Mouse (Mus musculus): Measurements from ENCODE around the gene Ppip5k1. TPM values are rescaled to one million over a fixed set of nuclear protein-coding genes. Genes with fewer than 3 reads are reported as not detected.

Ppip5k1 gene
- total RNA-seq, 4 experiments from 2014 or later, result 100 to 132 (median 118) TPM

Other genes with a start within 250 kb of the Ppip5k1 start
- gene Tgm7, start 245.6 kb downstream of the Ppip5k1 start, total RNA-seq (2022), result under 1 TPM in 3 of 4 experiments, not detected in 1; 0.16 to 0.49 (median 0.40) TPM
- gene Adal, start 215.0 kb downstream of the Ppip5k1 start, total RNA-seq (2022), result 10 to 100 TPM; 18.9 to 24.9 (median 21.8) TPM
- gene Lcmt2, start 214.7 kb downstream of the Ppip5k1 start, total RNA-seq (2022), result 1 to 10 TPM; 7.8 to 9.5 (median 8.6) TPM
- 10 to 100 TPM; 32.3 to 47.9 (median 41.5) TPM for gene Tubgcp4, start 184.7 kb downstream of the Ppip5k1 start, total RNA-seq (2022)
- 1 to 10 TPM; 7.1 to 8.1 (median 7.7) TPM for gene Zscan29, start 184.3 kb downstream of the Ppip5k1 start, total RNA-seq (2022)
- gene Trp53bp1, start 84.0 kb downstream of the Ppip5k1 start, total RNA-seq (2022), result 100 to 1,000 TPM; 144 to 183 (median 161) TPM
- gene Map1a, start 65.8 kb downstream of the Ppip5k1 start, total RNA-seq (2022), result 100 to 1,000 TPM; 585 to 644 (median 617) TPM
- gene Ckmt1, start 2.3 kb upstream of the Ppip5k1 start, total RNA-seq (2022), result 100 to 1,000 TPM; 386 to 462 (median 428) TPM
- gene Strc, start 31.8 kb upstream of the Ppip5k1 start, total RNA-seq (2022), result 1 to 10 TPM in 1 of 4 experiments, under 1 TPM in 3; 0.56 to 1.0 (median 0.75) TPM
- gene Pdia3, start 58.4 kb upstream of the Ppip5k1 start, total RNA-seq (2022), result 100 to 1,000 TPM; 168 to 236 (median 196) TPM
- 1 to 10 TPM; 4.5 to 6.9 (median 5.3) TPM for gene Catsper2, start 58.4 kb upstream of the Ppip5k1 start, total RNA-seq (2022)
- gene Ell3, start 88.9 kb upstream of the Ppip5k1 start, total RNA-seq (2022), result not detected
- 100 to 1,000 TPM; 111 to 162 (median 132) TPM for gene Serf2, start 93.8 kb upstream of the Ppip5k1 start, total RNA-seq (2022)
- gene Hypk, start 97.9 kb upstream of the Ppip5k1 start, total RNA-seq (2022), result 10 to 100 TPM; 16.2 to 22.7 (median 17.0) TPM
- gene Serinc4, start 101.4 kb upstream of the Ppip5k1 start, total RNA-seq (2022), result under 1 TPM in 3 of 4 experiments, not detected in 1; 0.25 to 0.74 (median 0.36) TPM
- gene Mfap1b, start 118.7 kb upstream of the Ppip5k1 start, total RNA-seq (2022), result 10 to 100 TPM; 40.8 to 46.2 (median 43.9) TPM
- gene Mfap1a, start 151.3 kb upstream of the Ppip5k1 start, total RNA-seq (2022), result 10 to 100 TPM; 29.3 to 31.4 (median 30.5) TPM
- gene Wdr76, start 151.3 kb upstream of the Ppip5k1 start, total RNA-seq (2022), result 1 to 10 TPM; 3.0 to 4.5 (median 3.7) TPM